Mouse (Mus musculus) heart, postnatal 4 days (tissue): ENCODE results near the gene Tbx21. TPM values are rescaled to one million over a fixed set of nuclear protein-coding genes. Genes with fewer than 3 reads are reported as not detected.

Source experiments
- DNase-seq: peaks from one replicate; pipeline ENCODE4 v3.0.0; 2021
- total RNA-seq, 2 experiments: library from RNA; stranded (reverse); gene quantifications; 2 replicates each; pipeline ENCODE4 v1.2.3; 2021

The Tbx21 gene
- total RNA-seq, result not detected

- DNase-seq, result no peak
These were observed at the start of gene Tbx21 for GRCm38 (mm10) chr11:97114671-97115601. Tbx21 (minus strand) TSS chr11:97115331.

GRCm38 (mm10) chr11:97160341-97160740 is 45.2 kb upstream of the Tbx21 start:
- DNase-seq, result no peak

GRCm38 (mm10) chr11:97156999-97157398 is 41.9 kb upstream of the Tbx21 start:
- DNase-seq, result no peak

GRCm38 (mm10) chr11:97152662-97153287 is 37.6 kb upstream of the Tbx21 start:
- peak; percentile 29 for DNase-seq

GRCm38 (mm10) chr11:97152023-97152426 is 36.9 kb upstream of the Tbx21 start:
- peak; percentile 69 for DNase-seq

GRCm38 (mm10) chr11:97151343-97151801 is 36.2 kb upstream of the Tbx21 start, which contains the start of gene Tbkbp1:
Tbkbp1 (minus strand) TSS chr11:97151495.
- peak; percentile 56 for DNase-seq

GRCm38 (mm10) chr11:97150411-97151330 is 35.5 kb upstream of the Tbx21 start:
- peak; percentile 74 for DNase-seq

- DNase-seq, result peak; percentile 87
These were observed 34.9 kb upstream of the Tbx21 start for GRCm38 (mm10) chr11:97149995-97150410.

GRCm38 (mm10) chr11:97149026-97149425 is 33.9 kb upstream of the Tbx21 start:
- no peak for DNase-seq

- peak; percentile 18 for DNase-seq
These were observed 33.5 kb upstream of the Tbx21 start for GRCm38 (mm10) chr11:97148591-97148990.

GRCm38 (mm10) chr11:97147333-97147732 is 32.2 kb upstream of the Tbx21 start:
- DNase-seq, result no peak

GRCm38 (mm10) chr11:97146724-97147123 is 31.6 kb upstream of the Tbx21 start:
- peak; percentile 88 for DNase-seq

- DNase-seq, result no peak
These were observed 30.8 kb upstream of the Tbx21 start for GRCm38 (mm10) chr11:97145951-97146350.

GRCm38 (mm10) chr11:97145320-97145719 is 30.2 kb upstream of the Tbx21 start:
- no peak for DNase-seq

- no peak for DNase-seq
These were observed 28.2 kb upstream of the Tbx21 start for GRCm38 (mm10) chr11:97143196-97143900.

- DNase-seq, result no peak
These were observed 27.1 kb upstream of the Tbx21 start for GRCm38 (mm10) chr11:97142159-97142608.

- no peak for DNase-seq
These were observed 25.7 kb upstream of the Tbx21 start for GRCm38 (mm10) chr11:97140811-97141210.

- no peak for DNase-seq
These were observed 24.1 kb upstream of the Tbx21 start for GRCm38 (mm10) chr11:97139256-97139655.

GRCm38 (mm10) chr11:97138554-97139226 is 23.6 kb upstream of the Tbx21 start:
- peak; percentile 45 for DNase-seq

GRCm38 (mm10) chr11:97133270-97133669 is 18.1 kb upstream of the Tbx21 start:
- DNase-seq, result no peak

GRCm38 (mm10) chr11:97132185-97132584 is 17.1 kb upstream of the Tbx21 start:
- no peak for DNase-seq
